Mouse (Mus musculus): ENCODE data around the gene Kirrel. TPM values are rescaled to one million over a fixed set of nuclear protein-coding genes. Genes with fewer than 3 reads are reported as not detected.

Gene Kirrel
- polyA plus RNA-seq, 2 experiments, result 0.37 to 0.79 TPM

DNA sequence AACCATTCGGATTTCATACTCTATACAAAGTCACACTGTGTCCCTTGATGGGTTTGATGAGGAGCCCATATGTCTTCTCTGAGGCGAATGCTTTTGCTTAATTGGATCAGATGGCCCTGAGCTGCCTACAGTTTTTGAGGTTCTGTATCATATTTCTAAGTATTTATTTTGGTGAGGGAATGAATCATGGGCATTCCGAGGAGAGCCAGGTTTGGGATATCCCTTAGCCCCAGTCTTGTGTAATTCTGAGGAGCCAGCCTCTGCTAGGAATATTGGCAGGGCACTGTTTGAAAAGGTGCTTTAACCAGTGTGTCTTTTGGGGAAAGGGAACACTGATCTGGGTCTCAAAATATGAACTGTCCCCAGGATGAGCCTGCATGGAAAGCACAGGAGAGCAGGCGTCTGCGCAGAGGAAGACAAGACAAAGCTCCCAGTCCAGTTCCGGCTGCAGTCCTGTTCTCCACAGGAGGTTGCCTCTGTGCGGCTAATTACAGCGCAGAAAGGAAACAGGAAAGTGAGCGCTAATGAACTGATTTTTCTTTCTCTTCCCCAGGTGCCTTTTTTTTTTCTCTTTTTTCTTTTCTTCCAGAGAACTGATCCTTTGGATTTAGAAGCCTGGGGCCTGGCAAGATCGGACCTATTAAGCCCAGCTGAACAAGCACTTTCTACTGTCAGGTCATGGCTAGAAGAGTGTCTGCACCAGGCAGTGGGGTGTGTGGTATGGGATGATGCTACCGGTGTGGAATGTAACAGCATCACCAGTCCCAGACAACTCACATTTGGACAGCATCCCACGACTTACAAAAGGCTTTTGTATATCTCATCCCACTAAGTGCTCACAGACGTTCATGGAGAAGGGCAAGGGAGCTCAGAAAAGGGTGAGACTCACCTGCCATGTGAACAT lies 101.7 kb downstream of the Kirrel start:
- DNase-seq (ENCODE audit: low read depth in 3 of 3, low spot score in 3 of 3) (no peak), ATAC-seq (ENCODE audit: insufficient read depth) (no peak)

GRCm38 (mm10) chr3:87072191-87072590 lies 102.4 kb downstream of the Kirrel start:
- Histone ChIP-seq H3K4me3 (ENCODE audit: insufficient read depth in 1 of 2, low read depth in 2 of 2, low read length in 2 of 2) (no peak overlapping the region), H3K4me1 (replicated peaks; ENCODE audit: control insufficient read depth in 2 of 2, insufficient read depth in 2 of 2, low read length in 1 of 2) (no peaks in the 10 kb centered on the region), H3K9ac (replicated peaks) (no peak overlapping the region), H3K4me2 (ENCODE audit: low read depth) (no peak overlapping the region), H3K27me3 (ENCODE audit: control insufficient read depth, insufficient read depth, low read length) (no peaks in the 10 kb centered on the region), H3K27ac (no peak overlapping the region), H3K9me3 (ENCODE audit: control insufficient read depth, low read length) (no peaks in the 10 kb centered on the region), H3K36me3 (replicated peaks; ENCODE audit: control insufficient read depth, insufficient read depth, low read depth) (no peaks in the 10 kb centered on the region)
- no peak for TF ChIP-seq EP300 (IDR thresholded peaks at IDR 0.05; ENCODE audit: low read depth)
- no peak for TF ChIP-seq CTCF (IDR thresholded peaks at IDR 0.05; ENCODE audit: low read depth)
- DNase-seq (ENCODE audit: low read depth in 3 of 3, low spot score in 3 of 3) (no peak), ATAC-seq (ENCODE audit: insufficient read depth) (no peak)
- 56% methylated on average over 3 of the region's 3 CpGs for WGBS (ENCODE audit: insufficient replicate concordance)

More for the DNA sequence above, 101.7 kb downstream of the Kirrel start:
- Histone ChIP-seq H3K4me2 (ENCODE audit: low read depth) (no peak overlapping the region), H3K27me3 (ENCODE audit: control insufficient read depth, insufficient read depth, low read length) (no peaks in the 10 kb centered on the region), H3K9ac (replicated peaks) (no peak overlapping the region), H3K9me3 (ENCODE audit: control insufficient read depth, low read length) (no peaks in the 10 kb centered on the region), H3K4me1 (replicated peaks; ENCODE audit: control insufficient read depth in 2 of 2, insufficient read depth in 2 of 2, low read length in 1 of 2) (no peaks in the 10 kb centered on the region), H3K27ac (no peak overlapping the region), H3K4me3 (ENCODE audit: insufficient read depth in 1 of 2, low read depth in 2 of 2, low read length in 2 of 2) (no peak overlapping the region), H3K36me3 (replicated peaks; ENCODE audit: control insufficient read depth, insufficient read depth, low read depth) (no peaks in the 10 kb centered on the region)
- no peak for TF ChIP-seq CTCF (IDR thresholded peaks at IDR 0.05; ENCODE audit: low read depth)
- no peak for TF ChIP-seq EP300 (IDR thresholded peaks at IDR 0.05; ENCODE audit: low read depth)
- WGBS (ENCODE audit: insufficient replicate concordance), result 53% methylated on average over 13 of the region's 13 CpGs

- H3K4me2 ChIP-seq (ENCODE audit: low read depth), result no peak overlapping the region
- no peak overlapping the region for H3K27ac ChIP-seq
- TF ChIP-seq CTCF (IDR thresholded peaks at IDR 0.05; ENCODE audit: low read depth) (no peak), EP300 (IDR thresholded peaks at IDR 0.05; ENCODE audit: low read depth) (no peak)
- H3K9ac ChIP-seq (replicated peaks), result no peak overlapping the region
- H3K4me1 ChIP-seq (replicated peaks; ENCODE audit: control insufficient read depth in 2 of 2, insufficient read depth in 2 of 2, low read length in 1 of 2), result no peaks in the 10 kb centered on the region
- H3K27me3 ChIP-seq (ENCODE audit: control insufficient read depth, insufficient read depth, low read length), result no peaks in the 10 kb centered on the region
- H3K9me3 ChIP-seq (ENCODE audit: control insufficient read depth, low read length), result no peaks in the 10 kb centered on the region
- H3K4me3 ChIP-seq (ENCODE audit: insufficient read depth in 1 of 2, low read depth in 2 of 2, low read length in 2 of 2), result no peak overlapping the region
- no peaks in the 10 kb centered on the region for H3K36me3 ChIP-seq (replicated peaks; ENCODE audit: control insufficient read depth, insufficient read depth, low read depth)
- 55% methylated on average over 8 of the region's 8 CpGs for WGBS (ENCODE audit: insufficient replicate concordance)
- DNase-seq (ENCODE audit: low read depth in 3 of 3, low spot score in 3 of 3) (no peak), ATAC-seq (ENCODE audit: insufficient read depth) (no peak)
Observed at GRCm38 (mm10) chr3:87067396-87067975, 107.1 kb downstream of the Kirrel start.

- Histone ChIP-seq H3K4me3 (ENCODE audit: insufficient read depth in 1 of 2, low read depth in 2 of 2, low read length in 2 of 2) (no peak overlapping the region), H3K4me2 (ENCODE audit: low read depth) (no peak overlapping the region), H3K4me1 (replicated peaks; ENCODE audit: control insufficient read depth in 2 of 2, insufficient read depth in 2 of 2, low read length in 1 of 2) (no peaks in the 10 kb centered on the region), H3K36me3 (replicated peaks; ENCODE audit: control insufficient read depth, insufficient read depth, low read depth) (no peaks in the 10 kb centered on the region), H3K27me3 (ENCODE audit: control insufficient read depth, insufficient read depth, low read length) (no peaks in the 10 kb centered on the region), H3K9ac (replicated peaks) (no peak overlapping the region), H3K9me3 (ENCODE audit: control insufficient read depth, low read length) (no peaks in the 10 kb centered on the region), H3K27ac (no peak overlapping the region)
- TF ChIP-seq EP300 (IDR thresholded peaks at IDR 0.05; ENCODE audit: low read depth) (no peak), CTCF (IDR thresholded peaks at IDR 0.05; ENCODE audit: low read depth) (no peak)
- DNase-seq (ENCODE audit: low read depth in 3 of 3, low spot score in 3 of 3) (no peak), ATAC-seq (ENCODE audit: insufficient read depth) (no peak)
- 68% methylated on average over 1 of the region's 1 CpGs for WGBS (ENCODE audit: insufficient replicate concordance)
Observed at GRCm38 (mm10) chr3:87053939-87054338, 120.6 kb downstream of the Kirrel start.

GRCm38 (mm10) chr3:87047801-87048200 lies 126.7 kb downstream of the Kirrel start:
- Histone ChIP-seq H3K27ac (no peak overlapping the region), H3K36me3 (replicated peaks; ENCODE audit: control insufficient read depth, insufficient read depth, low read depth) (no peaks in the 10 kb centered on the region), H3K4me1 (replicated peaks; ENCODE audit: control insufficient read depth in 2 of 2, insufficient read depth in 2 of 2, low read length in 1 of 2) (no peaks in the 10 kb centered on the region), H3K27me3 (ENCODE audit: control insufficient read depth, insufficient read depth, low read length) (no peaks in the 10 kb centered on the region), H3K9ac (replicated peaks) (no peak overlapping the region), H3K4me2 (ENCODE audit: low read depth) (no peak overlapping the region), H3K9me3 (ENCODE audit: control insufficient read depth, low read length) (no peaks in the 10 kb centered on the region), H3K4me3 (ENCODE audit: insufficient read depth in 1 of 2, low read depth in 2 of 2, low read length in 2 of 2) (no peak overlapping the region)
- DNase-seq (ENCODE audit: low read depth in 3 of 3, low spot score in 3 of 3), result no peak
- TF ChIP-seq EP300 (IDR thresholded peaks at IDR 0.05; ENCODE audit: low read depth) (no peak), CTCF (IDR thresholded peaks at IDR 0.05; ENCODE audit: low read depth) (no peak)
- WGBS (ENCODE audit: insufficient replicate concordance), result 60% methylated on average over 5 of the region's 5 CpGs
- ATAC-seq (ENCODE audit: insufficient read depth), result no peak
